Mouse (Mus musculus) testis, adult 2 months (tissue): Measurements from ENCODE around the gene Tmem189. TPM values are rescaled to one million over a fixed set of nuclear protein-coding genes. Genes with fewer than 3 reads are reported as not detected.
A peak's percentile ranks its signal among the peaks of the same experiment; 100 is the strongest.

Source experiments
- H3K27ac ChIP-seq: fragments of 200-500 bp; 2 replicates; pipeline ENCODE4 v1.5.1; 2012; ENCODE audit warnings: low read depth, low read length; ENCODE audit not compliant: control insufficient read depth, insufficient read depth
- H3K27me3 ChIP-seq: fragments of 200-500 bp; 2 replicates; pipeline ENCODE4 v1.6.1; 2012; ENCODE audit warnings: mild to moderate bottlenecking, low read length, moderate library complexity; ENCODE audit not compliant: control insufficient read depth, insufficient read depth
- H3K36me3 ChIP-seq: fragments of 200-500 bp; 2 replicates; pipeline ENCODE4 v1.6.1; 2012; ENCODE audit warnings: mild to moderate bottlenecking, low read length; ENCODE audit not compliant: control insufficient read depth, insufficient read depth
- H3K4me1 ChIP-seq: fragments of 200-500 bp; 2 replicates; pipeline ENCODE4 v1.6.1; 2012; ENCODE audit warnings: low read length; ENCODE audit not compliant: control insufficient read depth, insufficient read depth
- H3K4me3 ChIP-seq: fragments of 200-500 bp; 2 replicates; pipeline ENCODE4 v1.5.1; 2012; ENCODE audit warnings: low read depth, mild to moderate bottlenecking, low read length, moderate library complexity, mixed read lengths; ENCODE audit not compliant: control insufficient read depth
- CTCF ChIP-seq: fragments of 200-500 bp; IDR thresholded peaks from 2 replicates; pipeline ENCODE4 v1.5.1; 2012; ENCODE audit warnings: low read depth, mild to moderate bottlenecking, inconsistent platforms, low read length, moderate library complexity; ENCODE audit not compliant: control insufficient read depth, insufficient read depth, insufficient replicate concordance
- POLR2A ChIP-seq: fragments of 200-500 bp; IDR thresholded peaks from 2 replicates; pipeline ENCODE4 v1.6.1; 2012; ENCODE audit warnings: low read depth, mild to moderate bottlenecking, inconsistent platforms, low read length, moderate library complexity; ENCODE audit not compliant: control insufficient read depth
- polyA plus RNA-seq: library from polyadenylated mRNA; depleted of rRNA; stranded (reverse); fragments of >200 nt; gene quantifications from 2 replicates; pipeline ENCODE4 v1.2.3, GENCODE M21; 2012

The Tmem189 gene
- polyA plus RNA-seq, 1 experiment: 97.4 TPM

DNA sequence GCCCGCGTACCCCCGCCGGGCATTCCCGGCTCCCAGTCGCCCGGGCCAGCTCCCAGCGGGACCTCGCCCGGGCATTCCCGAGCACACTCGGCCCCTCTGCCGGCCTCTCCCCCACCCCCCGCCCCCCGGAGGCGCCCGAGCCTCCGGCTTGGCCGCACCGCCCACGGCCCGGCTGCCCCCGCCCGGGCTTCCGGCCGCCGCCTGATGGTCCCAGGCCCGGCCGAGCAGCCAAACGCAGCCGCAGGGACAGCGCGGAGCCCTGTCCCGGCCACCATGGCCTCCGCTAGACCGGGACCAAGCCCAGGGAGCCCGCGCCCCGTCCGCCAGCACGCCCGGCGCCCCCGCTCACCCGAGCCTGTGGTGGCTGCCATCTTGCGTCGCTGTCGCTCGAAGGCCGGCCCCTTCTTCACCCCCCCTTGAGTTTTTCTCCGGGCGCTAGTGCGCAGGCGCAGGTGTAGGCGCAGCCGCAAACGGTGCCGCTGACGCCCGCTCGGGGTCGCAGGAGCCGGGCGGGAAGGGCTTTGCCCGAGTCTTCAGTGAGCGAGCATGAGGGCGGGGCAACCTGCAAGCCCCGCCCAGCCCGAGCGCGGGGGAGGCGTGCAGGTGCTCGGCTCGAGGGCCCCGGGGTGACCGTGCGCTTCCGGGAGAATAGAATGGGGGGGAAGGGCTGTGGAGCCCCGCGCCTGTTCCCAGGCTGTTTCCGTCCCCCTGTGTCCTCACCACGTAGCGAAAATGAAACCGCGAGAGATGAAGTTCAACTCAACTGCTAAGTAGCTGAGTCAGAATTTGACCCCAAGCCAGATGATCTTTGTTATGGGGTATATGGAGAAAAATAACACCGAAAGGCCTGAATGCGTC lies 57.8 kb downstream of the Tmem189 start, which contains the start of gene Ube2v1:
Gene Ube2v1 (minus strand): TSS at position 505 of the 858 bp plus-strand sequence.
- Histone ChIP-seq H3K36me3 (no peaks in the 10 kb centered on the region; the same call in none of the 2 replicates), H3K27me3 (no peaks in the 10 kb centered on the region), H3K4me3 (peak within 1 kb of the TSS; percentile 98), H3K27ac (peak within 1 kb of the TSS; percentile 95), H3K4me1 (peaks cover 18% of the 10 kb centered on the region)
- peak; percentile 56 for TF ChIP-seq POLR2A
- TF ChIP-seq CTCF: no peak

DNA sequence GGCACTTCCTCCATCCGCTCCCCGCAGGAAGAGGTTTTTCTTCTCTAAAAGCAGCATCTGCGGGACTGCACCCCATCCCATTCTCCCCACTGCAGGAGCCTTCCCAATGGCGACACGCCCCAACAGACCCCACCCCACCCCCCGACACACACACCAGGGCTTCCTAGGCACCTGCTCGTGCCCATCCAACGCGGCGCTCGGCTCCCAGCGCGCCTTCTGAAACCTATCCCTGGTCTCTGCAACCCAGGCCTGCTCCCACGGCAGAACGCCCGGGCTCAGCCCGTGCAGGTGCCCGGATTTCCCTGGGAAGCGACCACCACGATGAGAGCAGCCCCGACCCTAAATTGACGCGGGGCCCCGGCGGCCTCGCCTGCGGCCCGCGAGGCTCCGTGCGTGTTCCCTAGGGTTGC lies 58.4 kb downstream of the Tmem189 start:
- Histone ChIP-seq H3K36me3 (no peaks in the 10 kb centered on the region; the same call in none of the 2 replicates), H3K4me1 (peaks cover 18% of the 10 kb centered on the region), H3K27ac (no peak overlapping the region), H3K27me3 (no peaks in the 10 kb centered on the region), H3K4me3 (peak overlapping the region; percentile 98)
- no peak for TF ChIP-seq CTCF
- TF ChIP-seq POLR2A: no peak

DNA sequence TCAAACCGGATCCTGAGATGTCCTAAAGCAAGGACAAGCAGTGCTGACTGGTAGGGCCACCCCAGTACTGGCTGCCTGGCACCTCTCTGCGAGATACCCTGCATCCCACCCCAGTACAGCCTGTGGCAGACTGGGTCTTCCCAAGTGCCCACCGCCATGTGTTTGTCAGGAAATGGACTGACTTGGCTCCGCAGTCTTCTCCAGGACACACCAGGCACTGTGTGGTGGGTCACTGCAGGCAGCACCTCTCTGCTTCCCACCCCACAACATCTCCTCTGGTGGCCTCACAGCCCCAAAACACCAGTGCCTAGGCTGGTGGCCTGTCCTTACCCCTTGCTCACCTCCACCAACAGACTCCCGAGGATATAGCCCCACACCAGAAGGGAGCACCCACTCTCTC lies 59.2 kb downstream of the Tmem189 start:
- Histone ChIP-seq H3K4me1 (peaks cover 18% of the 10 kb centered on the region), H3K27ac (no peak overlapping the region)

DNA sequence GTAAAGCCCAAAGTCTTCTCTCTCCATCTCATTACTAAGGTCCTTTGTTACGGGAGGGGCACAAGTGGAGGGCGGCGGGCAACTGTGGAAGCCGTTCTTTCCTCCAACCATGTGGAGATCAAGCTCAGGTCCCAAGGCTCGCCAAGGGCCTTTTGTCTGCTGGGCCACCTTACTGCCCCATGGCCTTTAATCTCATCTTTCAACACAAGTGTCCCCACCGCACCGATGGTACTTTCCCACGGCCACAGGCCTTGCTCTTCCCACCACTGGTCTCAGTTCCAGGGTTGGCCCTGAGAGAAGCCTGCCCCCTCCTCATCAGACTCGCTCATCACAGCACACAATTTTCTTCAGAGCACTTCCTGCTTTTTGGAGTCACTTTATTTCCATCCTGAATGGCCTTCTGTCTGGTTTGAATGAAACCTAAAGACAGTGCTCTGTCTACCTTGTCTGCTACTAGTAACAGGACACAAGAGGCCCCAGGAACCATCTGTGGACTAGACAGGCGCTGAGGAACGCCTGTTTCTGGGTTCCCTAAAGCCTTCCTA lies 59.9 kb downstream of the Tmem189 start:
- no peak for TF ChIP-seq CTCF
- Histone ChIP-seq H3K27ac (no peak overlapping the region), H3K36me3 (no peaks in the 10 kb centered on the region; the same call in none of the 2 replicates), H3K4me3 (no peak overlapping the region), H3K4me1 (peaks cover 18% of the 10 kb centered on the region), H3K27me3 (no peaks in the 10 kb centered on the region)

More for the DNA sequence above, 59.2 kb downstream of the Tmem189 start:
- H3K27me3 ChIP-seq: no peaks in the 10 kb centered on the region
- TF ChIP-seq POLR2A (no peak), CTCF (no peak)
- no peaks in the 10 kb centered on the region; the same call in none of the 2 replicates for H3K36me3 ChIP-seq
- no peak overlapping the region for H3K4me3 ChIP-seq

DNA sequence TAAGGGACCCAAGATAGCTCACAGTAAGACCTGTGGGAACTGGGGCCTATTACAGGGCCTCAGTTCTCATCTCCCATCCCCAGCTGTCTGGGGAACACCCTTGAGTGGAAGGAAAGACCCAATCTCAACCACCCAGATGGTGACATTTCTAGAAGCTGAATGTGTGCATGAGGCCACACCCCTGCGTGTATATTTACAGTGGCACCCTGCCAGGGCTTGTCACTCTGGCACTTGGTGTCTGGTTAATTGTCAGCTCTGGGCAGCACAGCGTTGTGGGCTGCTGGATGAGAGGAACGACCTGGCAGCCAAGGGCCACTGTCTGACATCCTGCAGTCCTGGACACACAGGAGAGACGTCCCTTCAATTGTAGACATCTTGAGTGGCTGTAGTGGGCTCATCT lies 60.8 kb downstream of the Tmem189 start:
- Histone ChIP-seq H3K27ac (no peak overlapping the region), H3K27me3 (no peaks in the 10 kb centered on the region), H3K36me3 (no peaks in the 10 kb centered on the region; the same call in none of the 2 replicates), H3K4me3 (no peak overlapping the region), H3K4me1 (peaks cover 18% of the 10 kb centered on the region)
- no peak for TF ChIP-seq POLR2A
- TF ChIP-seq CTCF: no peak

DNA sequence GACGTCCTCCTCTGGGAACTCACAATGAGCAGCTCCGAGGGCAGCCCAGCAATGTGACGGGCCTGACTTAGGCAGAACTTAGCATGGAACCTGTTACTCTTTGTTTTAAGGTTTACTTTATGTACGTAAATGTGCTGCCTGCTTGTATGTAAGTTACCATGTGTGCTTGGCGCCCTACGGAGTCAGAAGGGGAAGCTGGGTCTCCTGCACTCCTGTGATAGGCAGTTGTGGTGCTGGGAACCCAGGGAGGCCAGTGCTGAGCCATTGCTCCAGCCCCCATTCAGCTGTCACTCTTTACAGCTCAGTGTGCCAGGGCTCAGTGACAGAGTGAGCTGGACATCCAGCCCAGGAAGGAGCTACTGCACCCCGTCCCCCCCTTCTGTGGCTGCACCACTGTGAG lies 62.6 kb downstream of the Tmem189 start:
- no peak overlapping the region for H3K27ac ChIP-seq
- TF ChIP-seq POLR2A (no peak), CTCF (no peak)
- H3K27me3 ChIP-seq: no peaks in the 10 kb centered on the region
- H3K4me3 ChIP-seq: no peak overlapping the region
- H3K4me1 ChIP-seq: peaks cover 10% of the 10 kb centered on the region
- H3K36me3 ChIP-seq: no peaks in the 10 kb centered on the region; the same call in none of the 2 replicates

DNA sequence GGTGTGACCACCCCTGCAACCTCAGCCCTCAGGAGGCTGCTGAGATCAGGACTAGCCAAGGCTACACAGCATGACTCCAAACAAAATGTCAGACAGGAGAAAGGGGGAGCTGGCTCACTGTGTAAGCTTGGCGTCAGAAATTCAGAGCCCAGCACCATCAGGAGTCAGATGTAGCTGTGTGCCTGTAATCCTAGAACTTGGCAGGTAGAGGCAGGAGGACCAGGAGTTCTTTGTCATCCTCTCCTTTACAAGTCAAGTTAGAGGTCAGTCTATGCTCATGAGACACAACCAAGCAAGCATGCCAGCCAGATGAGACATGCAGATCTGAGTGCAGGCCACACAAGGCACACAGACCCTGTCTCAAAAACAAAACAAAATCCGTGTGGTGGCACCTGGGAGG lies 64.0 kb downstream of the Tmem189 start:
- Histone ChIP-seq H3K4me1 (peaks cover 6% of the 10 kb centered on the region), H3K36me3 (no peaks in the 10 kb centered on the region; the same call in none of the 2 replicates), H3K4me3 (no peak overlapping the region), H3K27me3 (no peaks in the 10 kb centered on the region), H3K27ac (no peak overlapping the region)
- TF ChIP-seq POLR2A (no peak), CTCF (no peak)
